Mouse (Mus musculus) brain, embryonic 14.5 days (tissue): Measurements from ENCODE around the gene Aqp5.

ENCODE experiments used
- CTCF ChIP-seq: fragments of 200-500 bp; IDR thresholded peaks from 2 replicates; pipeline ENCODE4 v1.5.1; 2012; ENCODE audit warnings: inconsistent platforms, mild to moderate bottlenecking, moderate library complexity, borderline replicate concordance; ENCODE audit not compliant: insufficient read depth, insufficient read length; ENCODE audit errors: extremely low read depth
- POLR2A ChIP-seq: fragments of 200-500 bp; IDR thresholded peaks from 2 replicates; pipeline ENCODE4 v1.6.1; 2012; ENCODE audit warnings: mild to moderate bottlenecking, inconsistent platforms, borderline replicate concordance; ENCODE audit not compliant: poor library complexity, insufficient read depth, insufficient read length, severe bottlenecking; ENCODE audit errors: extremely low read depth

- TF ChIP-seq CTCF (no peak), POLR2A (no peak)
Measured at GRCm38 (mm10) chr15:99558947-99559346, 31.6 kb upstream of the Aqp5 start.
